Mouse (Mus musculus): ENCODE data around the gene Polm. TPM values are rescaled to one million over a fixed set of nuclear protein-coding genes. Genes with fewer than 3 reads are reported as not detected.

The Polm gene
- total and polyA plus RNA-seq, 3 experiments, result 2.1 to 11.2 (median 3.3) TPM

DNA sequence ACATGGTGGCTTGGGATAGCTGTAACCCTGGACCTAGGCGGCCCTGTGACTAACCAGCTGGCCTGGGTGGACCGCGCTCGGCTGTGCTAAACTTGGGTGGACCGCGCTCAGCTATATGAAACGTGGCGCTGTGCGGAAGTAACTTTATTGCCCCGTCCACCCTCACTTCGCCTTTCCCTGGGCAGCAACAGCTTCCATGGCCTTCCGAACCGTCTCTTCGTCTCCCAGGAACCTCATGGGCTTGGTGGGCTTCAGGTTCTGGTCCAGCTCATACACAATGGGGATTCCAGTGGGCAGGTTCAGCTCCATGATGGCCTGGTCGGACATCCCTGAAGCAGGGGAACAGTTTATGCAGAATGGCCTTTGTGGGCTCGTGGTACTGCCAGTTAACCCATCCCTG is 36.3 kb downstream of the Polm start:
- TF ChIP-seq EP300 (IDR thresholded peaks at IDR 0.05; ENCODE audit: insufficient read depth, low read depth, low read length) (no peak), CTCF (IDR thresholded peaks at IDR 0.05) (no peak), POLR2A (IDR thresholded peaks at IDR 0.05; ENCODE audit: insufficient read depth, low read depth, low read length) (no peak)
- H3K36me3 ChIP-seq (ENCODE audit: control insufficient read depth, insufficient read depth, low read length), result 0 out of 2 replicates have a peak, but pooled peaks cover 3% of the 10 kb centered on the region
- H3K79me2 ChIP-seq (replicated peaks; ENCODE audit: control insufficient read depth, insufficient read depth, low read length), result no peaks in the 10 kb centered on the region
- peak in 1 of 2 experiments; percentile 17 for DNase-seq
- H3K27ac ChIP-seq, result peak overlapping the region; percentile 73; the same call in 1 of the 2 replicates
- 84% methylated on average over 16 of the region's 16 CpGs for WGBS
- peaks cover 17% of the 10 kb centered on the region for H3K4me1 ChIP-seq (ENCODE audit: control insufficient read depth, insufficient read depth, low read length)
- intact Hi-C loops (cut with DNase I), result no loop called here
- H3K27me3 ChIP-seq (ENCODE audit: control insufficient read depth, insufficient read depth, low read length), result no peaks in the 10 kb centered on the region
- peak overlapping the region; percentile 34; the same call in 1 of the 2 replicates for H3K9ac ChIP-seq (ENCODE audit: low read depth, low read length)
- peak overlapping the region; percentile 56 for H3K4me3 ChIP-seq

DNA sequence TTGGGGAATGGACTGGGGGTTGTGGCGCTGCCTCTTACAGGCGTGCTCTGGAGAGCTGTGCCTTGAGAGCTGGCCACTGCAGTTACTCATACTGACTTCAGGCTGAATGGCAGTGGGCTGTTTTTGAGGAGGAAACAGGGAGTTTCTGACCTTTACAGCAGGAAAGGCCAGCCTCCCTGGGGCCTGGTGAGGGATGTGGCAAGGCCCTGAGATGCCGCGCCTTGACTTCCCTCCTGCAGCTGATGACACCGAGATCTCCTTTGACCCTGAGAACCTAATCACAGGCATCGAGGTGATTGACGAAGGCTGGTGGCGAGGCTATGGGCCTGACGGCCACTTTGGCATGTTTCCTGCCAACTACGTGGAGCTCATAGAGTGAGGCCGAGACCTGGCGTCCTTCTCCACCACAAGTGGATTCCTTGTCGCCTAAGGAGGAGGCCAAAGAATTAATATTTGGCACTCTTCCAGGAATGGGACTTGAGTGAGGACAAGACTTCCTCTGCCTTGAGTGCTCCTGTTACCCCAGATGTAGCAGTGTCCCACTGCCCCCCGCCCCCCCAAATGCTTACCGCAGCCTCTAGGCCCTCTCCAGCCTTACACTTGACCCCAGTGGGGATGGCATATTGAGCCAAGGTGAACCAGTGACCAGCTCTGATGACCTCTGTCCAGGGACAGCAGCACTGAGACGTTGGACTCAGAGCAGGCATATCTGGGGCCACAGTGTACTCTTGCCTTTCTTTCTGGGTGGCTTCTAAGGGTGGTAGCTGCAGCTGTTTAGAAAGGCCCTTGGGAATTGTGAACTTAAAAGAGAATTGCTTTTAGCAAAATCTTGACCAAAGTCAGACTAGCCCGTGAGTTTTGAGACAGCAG is 38.0 kb downstream of the Polm start:
- DNase-seq, result no peak
- Histone ChIP-seq H3K27ac (no peak overlapping the region), H3K27me3 (ENCODE audit: control insufficient read depth, insufficient read depth, low read length) (no peaks in the 10 kb centered on the region), H3K4me3 (no peak overlapping the region), H3K79me2 (replicated peaks; ENCODE audit: control insufficient read depth, insufficient read depth, low read length) (no peaks in the 10 kb centered on the region), H3K36me3 (ENCODE audit: control insufficient read depth, insufficient read depth, low read length) (0 out of 2 replicates have a peak, but pooled peaks cover 3% of the 10 kb centered on the region), H3K4me1 (ENCODE audit: control insufficient read depth, insufficient read depth, low read length) (peaks cover 19% of the 10 kb centered on the region), H3K9ac (ENCODE audit: low read depth, low read length) (no peak overlapping the region)
- TF ChIP-seq CTCF (IDR thresholded peaks at IDR 0.05), result no peak
- 0 out of 2 replicates have a peak, but pooled peaks have one; percentile 20 for TF ChIP-seq EP300 (IDR thresholded peaks at IDR 0.05; ENCODE audit: insufficient read depth, low read depth, low read length)
- intact Hi-C loops (cut with DNase I), result no loop called here
- WGBS, result 47% methylated on average over 17 of the region's 17 CpGs

DNA sequence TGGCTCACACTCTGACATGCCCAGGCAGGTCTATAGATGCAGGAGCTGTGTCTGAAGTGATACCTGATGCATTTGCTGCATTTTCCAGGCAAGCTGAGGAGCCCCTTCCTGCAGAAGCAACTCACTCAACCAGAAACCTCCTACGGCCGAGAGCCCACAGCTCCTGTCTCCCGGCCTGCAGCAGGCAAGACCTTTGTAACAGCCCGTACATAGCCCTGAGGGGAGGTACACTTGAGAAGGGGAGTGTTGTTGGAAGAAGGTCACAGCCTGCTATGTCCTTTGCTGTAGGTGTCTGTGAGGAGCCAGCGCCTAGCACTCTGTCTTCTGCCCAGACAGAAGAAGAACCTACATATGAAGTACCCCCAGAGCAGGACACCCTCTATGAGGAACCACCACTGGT is 39.9 kb downstream of the Polm start:
- 96% methylated on average over 5 of the region's 5 CpGs for WGBS
- Histone ChIP-seq H3K4me1 (ENCODE audit: control insufficient read depth, insufficient read depth, low read length) (peaks cover 18% of the 10 kb centered on the region), H3K79me2 (replicated peaks; ENCODE audit: control insufficient read depth, insufficient read depth, low read length) (no peaks in the 10 kb centered on the region), H3K4me3 (no peak overlapping the region), H3K36me3 (ENCODE audit: control insufficient read depth, insufficient read depth, low read length) (0 out of 2 replicates have a peak, but pooled peaks cover 3% of the 10 kb centered on the region), H3K27ac (no peak overlapping the region), H3K9ac (ENCODE audit: low read depth, low read length) (no peak overlapping the region), H3K27me3 (ENCODE audit: control insufficient read depth, insufficient read depth, low read length) (no peaks in the 10 kb centered on the region)
- no peak for DNase-seq
- no peak for TF ChIP-seq POLR2A (IDR thresholded peaks at IDR 0.05; ENCODE audit: insufficient read depth, low read depth, low read length)
- no peak for TF ChIP-seq CTCF (IDR thresholded peaks at IDR 0.05)
- no peak for TF ChIP-seq EP300 (IDR thresholded peaks at IDR 0.05; ENCODE audit: insufficient read depth, low read depth, low read length)
- intact Hi-C loops (cut with DNase I), result no loop called here

GRCm38 (mm10) chr11:5797371-5797770 is 40.4 kb downstream of the Polm start:
- H3K36me3 ChIP-seq (ENCODE audit: control insufficient read depth, insufficient read depth, low read length), result 0 out of 2 replicates have a peak, but pooled peaks cover 3% of the 10 kb centered on the region
- no peak for DNase-seq

DNA sequence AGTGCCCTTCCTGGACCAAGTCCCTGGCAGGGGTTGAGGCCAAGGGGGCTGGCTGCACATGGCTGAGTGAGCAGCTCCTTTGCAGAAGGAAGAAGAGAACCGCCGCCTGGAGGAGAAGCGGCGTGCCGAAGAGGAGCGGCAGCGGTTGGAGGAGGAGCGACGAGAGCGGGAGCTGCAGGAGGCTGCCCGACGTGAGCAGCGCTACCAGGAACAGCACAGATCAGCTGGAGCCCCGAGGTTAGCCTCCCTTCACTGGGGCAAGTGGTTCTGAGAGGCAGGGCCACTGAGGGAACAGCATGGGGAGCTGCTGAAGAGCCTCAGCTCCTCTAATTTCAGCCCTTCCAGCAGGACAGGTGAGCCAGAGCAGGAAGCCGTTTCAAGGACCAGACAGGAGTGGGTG is 40.9 kb downstream of the Polm start:
- Histone ChIP-seq H3K27me3 (ENCODE audit: control insufficient read depth, insufficient read depth, low read length) (no peaks in the 10 kb centered on the region), H3K79me2 (replicated peaks; ENCODE audit: control insufficient read depth, insufficient read depth, low read length) (no peaks in the 10 kb centered on the region), H3K36me3 (ENCODE audit: control insufficient read depth, insufficient read depth, low read length) (0 out of 2 replicates have a peak, but pooled peaks cover 3% of the 10 kb centered on the region), H3K9ac (ENCODE audit: low read depth, low read length) (no peak overlapping the region), H3K27ac (no peak overlapping the region), H3K4me1 (ENCODE audit: control insufficient read depth, insufficient read depth, low read length) (peaks cover 18% of the 10 kb centered on the region), H3K4me3 (no peak overlapping the region)
- intact Hi-C loops (cut with DNase I), result no loop called here
- TF ChIP-seq EP300 (IDR thresholded peaks at IDR 0.05; ENCODE audit: insufficient read depth, low read depth, low read length) (no peak), POLR2A (IDR thresholded peaks at IDR 0.05; ENCODE audit: insufficient read depth, low read depth, low read length) (no peak), CTCF (IDR thresholded peaks at IDR 0.05) (no peak)
- no peak for DNase-seq
- WGBS, result 87% methylated on average over 15 of the region's 15 CpGs

More at GRCm38 (mm10) chr11:5797371-5797770, 40.4 kb downstream of the Polm start:
- Histone ChIP-seq H3K27ac (no peak overlapping the region), H3K9ac (ENCODE audit: low read depth, low read length) (no peak overlapping the region), H3K4me3 (no peak overlapping the region), H3K27me3 (ENCODE audit: control insufficient read depth, insufficient read depth, low read length) (no peaks in the 10 kb centered on the region), H3K79me2 (replicated peaks; ENCODE audit: control insufficient read depth, insufficient read depth, low read length) (no peaks in the 10 kb centered on the region), H3K4me1 (ENCODE audit: control insufficient read depth, insufficient read depth, low read length) (peaks cover 18% of the 10 kb centered on the region)
- intact Hi-C loops (cut with DNase I), result no loop called here
- WGBS, result 77% methylated on average over 11 of the region's 11 CpGs
- TF ChIP-seq EP300 (IDR thresholded peaks at IDR 0.05; ENCODE audit: insufficient read depth, low read depth, low read length) (no peak), CTCF (IDR thresholded peaks at IDR 0.05) (no peak), POLR2A (IDR thresholded peaks at IDR 0.05; ENCODE audit: insufficient read depth, low read depth, low read length) (no peak)

DNA sequence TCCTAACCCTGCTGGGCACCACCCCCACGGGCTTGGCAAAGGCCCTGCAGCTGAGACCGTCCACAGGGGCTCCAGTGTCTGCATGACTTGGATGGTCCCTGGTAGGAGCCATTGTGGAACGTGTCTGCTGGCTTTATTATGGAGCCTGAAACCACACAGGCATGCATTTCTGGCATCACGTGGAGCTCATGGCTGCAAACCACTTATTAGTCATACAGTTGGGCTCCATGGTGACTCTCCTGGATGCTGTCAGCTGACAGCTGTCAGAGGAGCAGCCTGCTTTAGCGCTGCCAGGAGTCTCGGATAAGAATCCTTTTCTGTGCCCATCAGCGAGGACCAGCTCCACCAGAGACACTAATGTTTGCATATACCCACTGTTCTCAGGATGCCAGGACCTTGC is 42.1 kb downstream of the Polm start:
- peaks cover 8% of the 10 kb centered on the region for H3K4me1 ChIP-seq (ENCODE audit: control insufficient read depth, insufficient read depth, low read length)
- H3K36me3 ChIP-seq (ENCODE audit: control insufficient read depth, insufficient read depth, low read length), result no peaks in the 10 kb centered on the region
- H3K27me3 ChIP-seq (ENCODE audit: control insufficient read depth, insufficient read depth, low read length), result no peaks in the 10 kb centered on the region
- DNase-seq, result peak in 1 of 2 experiments; percentile 67
- whole genome bisulfite sequencing, result 58% methylated on average over 7 of the region's 7 CpGs
- intact Hi-C loops (cut with DNase I), result no loop called here
- TF ChIP-seq EP300 (IDR thresholded peaks at IDR 0.05; ENCODE audit: insufficient read depth, low read depth, low read length) (peak; percentile 56), POLR2A (IDR thresholded peaks at IDR 0.05; ENCODE audit: insufficient read depth, low read depth, low read length) (no peak)
- H3K27ac ChIP-seq, result peak overlapping the region; percentile 26; the same call in 1 of the 2 replicates
- no peak overlapping the region for H3K4me3 ChIP-seq
- H3K79me2 ChIP-seq (replicated peaks; ENCODE audit: control insufficient read depth, insufficient read depth, low read length), result no peaks in the 10 kb centered on the region
- no peak overlapping the region for H3K9ac ChIP-seq (ENCODE audit: low read depth, low read length)
